Mouse (Mus musculus) hindlimb bud, embryonic 11.5 days (tissue): ENCODE results near the gene Eif4g3.
"Not testable (repeated sequence)": the region's sequence is repeated elsewhere in the genome, so short reads cannot be mapped to it uniquely, and the experiment has no call there.

Experiments used
- DNase-seq: peaks from one replicate; pipeline ENCODE4 v3.0.0-alpha.2; 2012; ENCODE audit warnings: low read depth, low spot score; ENCODE audit errors: extremely low spot score

Eif4g3 gene

DNA sequence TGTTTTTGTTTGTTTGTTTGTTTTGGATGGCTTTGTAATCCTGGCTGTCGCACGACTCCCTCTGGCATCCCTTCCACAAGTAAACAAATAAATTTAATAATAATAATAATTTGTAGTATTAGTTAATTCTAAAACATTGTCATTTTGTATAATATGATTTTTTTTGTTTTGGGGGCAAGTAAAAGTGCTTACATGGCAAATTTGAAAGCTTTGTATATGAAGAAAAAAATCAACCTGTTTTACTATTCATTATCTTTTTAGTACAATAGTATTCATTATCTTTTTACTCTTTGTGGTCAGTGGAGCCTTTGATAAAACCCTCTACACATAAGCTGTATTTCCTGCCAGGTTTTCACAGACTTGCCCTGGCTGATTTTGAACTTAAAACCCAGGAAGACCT lies 29.9 kb downstream of the Eif4g3 start:
- no peak for DNase-seq

DNA sequence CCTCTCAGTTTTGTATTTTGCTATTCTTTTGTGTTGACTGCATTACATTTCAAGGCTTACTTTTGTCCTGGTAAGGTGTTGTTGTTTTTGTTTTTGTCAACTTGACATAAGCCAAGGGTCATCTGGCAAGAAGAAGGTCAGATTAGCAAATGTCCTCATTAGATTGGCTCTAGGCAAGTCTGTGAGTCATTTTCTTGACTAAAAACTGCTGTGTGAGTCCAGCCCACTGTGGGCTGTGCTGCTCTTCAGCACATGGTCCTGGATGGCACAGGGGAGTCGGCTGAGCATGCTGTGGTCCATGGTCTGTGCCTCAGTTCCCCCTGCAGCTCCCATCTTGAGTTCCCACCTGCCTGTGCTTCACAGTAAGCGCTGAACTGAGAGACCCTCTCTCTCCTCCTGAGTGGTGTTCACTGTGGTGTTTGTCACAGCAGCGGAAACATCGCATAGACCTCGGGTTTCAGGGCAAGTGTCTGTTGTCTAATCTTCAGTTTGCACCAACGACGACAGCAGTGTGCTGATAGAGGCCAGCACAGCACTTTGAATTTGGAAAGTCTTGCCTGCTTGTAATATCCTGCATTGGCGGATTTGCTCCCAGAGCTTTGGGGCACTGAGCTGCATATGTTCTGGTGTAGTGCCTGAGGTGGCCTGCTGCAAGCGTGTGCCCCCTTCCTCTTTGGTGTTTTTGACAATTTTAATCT lies 30.7 kb downstream of the Eif4g3 start:
- DNase-seq, result no peak

DNA sequence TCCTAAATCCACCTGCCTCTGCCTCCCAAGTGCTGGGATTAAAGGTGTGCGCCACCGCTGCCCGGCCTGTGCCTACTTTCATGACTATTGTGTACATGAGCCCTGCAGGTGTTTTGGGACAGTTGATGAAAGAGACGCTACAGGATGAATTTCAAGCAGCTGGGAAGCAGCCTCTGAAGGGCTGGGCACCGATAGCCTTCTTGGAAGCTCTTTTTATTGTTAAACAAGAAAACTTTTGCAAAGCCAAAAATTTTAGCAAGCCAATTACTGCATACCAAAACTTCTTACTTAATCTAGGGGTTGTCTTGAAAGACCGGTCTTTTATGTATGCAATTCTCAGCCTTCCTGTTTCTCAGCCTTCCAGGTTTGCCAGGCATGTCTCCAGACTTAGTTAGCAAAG lies 36.3 kb downstream of the Eif4g3 start:
- DNase-seq, result no peak

DNA sequence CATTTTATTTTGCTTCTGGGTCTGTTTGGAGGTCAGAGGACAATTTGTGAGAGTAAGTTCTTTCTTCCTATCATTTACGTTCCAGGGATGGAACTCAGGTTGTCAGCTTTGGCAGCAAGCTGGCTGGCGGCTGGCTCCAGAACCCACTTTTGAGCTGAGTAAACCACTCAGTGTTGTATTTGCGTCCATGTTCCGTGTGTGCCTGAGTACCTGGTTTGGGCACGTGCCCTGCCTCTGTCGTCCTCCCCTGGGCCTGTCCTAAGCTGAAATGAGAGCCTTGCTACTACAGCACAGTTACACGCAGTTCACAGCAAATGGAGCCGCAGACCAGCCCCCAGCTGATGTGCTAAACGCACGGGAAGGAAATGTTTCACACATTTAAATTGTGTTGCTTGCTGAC lies 39.0 kb downstream of the Eif4g3 start:
- no peak for DNase-seq

DNA sequence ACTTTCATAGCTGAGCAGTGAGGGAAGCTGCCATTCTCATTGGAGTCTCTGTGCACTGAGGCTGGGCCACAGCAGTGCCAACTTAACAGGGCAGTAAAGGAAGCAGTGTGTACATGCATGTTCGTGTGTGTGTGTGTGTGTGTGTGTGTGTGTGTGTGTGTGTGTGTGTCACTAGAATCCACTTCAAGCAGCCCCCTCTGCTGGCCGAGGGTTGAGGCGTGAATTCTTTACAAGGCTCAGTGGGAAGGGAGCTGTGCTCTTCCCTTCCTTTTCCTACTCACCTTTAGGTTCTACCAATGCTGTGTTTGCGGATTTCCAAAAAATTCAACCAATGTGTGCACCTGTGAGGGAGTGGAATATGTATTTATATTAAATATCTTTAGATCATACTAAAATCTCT lies 41.0 kb downstream of the Eif4g3 start:
- DNase-seq, result no peak

DNA sequence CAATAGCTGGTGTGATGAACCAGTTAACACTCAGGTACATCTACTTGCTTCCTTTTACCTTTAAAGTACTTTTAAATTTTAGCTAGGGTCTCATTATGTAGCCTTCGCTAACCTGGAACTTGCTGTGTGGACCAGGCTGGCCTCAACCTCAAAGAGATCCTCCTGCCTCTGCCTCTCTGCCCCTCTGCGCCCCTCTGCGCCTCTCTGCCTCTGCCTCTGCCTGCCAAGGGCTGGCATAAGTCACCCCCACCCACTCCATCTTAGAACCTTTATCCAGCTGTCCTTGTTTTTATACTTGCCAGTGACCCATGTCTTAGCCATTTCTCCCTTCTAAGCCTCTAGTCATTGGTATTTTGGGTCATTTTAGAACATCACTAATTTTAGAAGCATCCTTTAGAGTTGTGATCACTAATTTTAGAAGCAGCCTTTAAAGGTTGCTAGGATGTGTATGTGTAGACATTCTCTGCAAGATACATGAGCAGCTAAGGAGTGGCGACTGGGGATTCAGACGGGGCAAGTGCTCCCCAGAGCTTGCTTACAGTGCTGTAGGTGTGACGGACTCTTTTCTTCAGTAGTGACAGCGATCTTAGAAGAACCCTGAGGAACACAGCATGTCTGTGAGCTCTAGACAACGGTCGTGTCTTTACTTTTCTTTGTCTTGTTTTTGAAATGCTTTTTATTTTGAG lies 42.8 kb downstream of the Eif4g3 start:
- no peak for DNase-seq

DNA sequence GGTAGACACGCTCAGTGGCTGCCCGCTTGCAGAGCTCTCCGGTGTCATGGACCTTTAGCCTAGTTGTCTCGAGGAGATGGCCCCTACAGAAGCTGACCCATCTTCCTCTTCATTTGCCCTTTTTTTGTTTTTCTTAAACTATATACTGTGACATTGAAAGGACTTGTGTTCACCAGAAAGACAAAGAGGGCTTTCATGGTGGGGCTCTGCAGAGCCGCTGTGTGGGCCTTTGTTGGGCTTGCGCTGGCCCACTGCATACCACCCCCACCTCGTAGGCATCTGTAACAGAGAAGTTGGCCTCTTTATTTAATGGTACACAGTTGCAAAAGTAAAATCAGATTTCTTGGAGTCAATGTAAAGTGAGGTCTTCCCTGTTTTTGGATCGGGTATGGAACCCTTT lies 44.3 kb downstream of the Eif4g3 start:
- DNase-seq, result no peak

DNA sequence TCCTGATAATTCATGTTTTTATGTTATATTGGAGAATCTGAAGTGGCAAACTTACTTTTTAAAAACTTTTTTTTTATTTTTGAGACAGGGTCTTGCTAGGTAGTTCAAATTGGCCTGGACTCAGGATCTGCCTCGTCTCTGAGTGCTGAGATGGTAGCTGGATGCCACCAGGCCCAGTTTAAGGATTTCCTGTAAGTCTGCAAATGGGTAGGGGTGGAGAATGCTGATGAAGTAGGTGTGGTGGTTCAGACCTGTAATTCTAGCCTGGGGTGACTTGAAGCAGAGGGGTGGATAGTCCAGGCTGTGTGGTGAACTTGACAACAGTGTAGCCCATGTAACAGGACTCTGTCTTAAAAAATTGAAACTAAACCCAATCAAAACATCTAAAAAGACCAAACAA lies 45.1 kb downstream of the Eif4g3 start:
- DNase-seq, result no peak

DNA sequence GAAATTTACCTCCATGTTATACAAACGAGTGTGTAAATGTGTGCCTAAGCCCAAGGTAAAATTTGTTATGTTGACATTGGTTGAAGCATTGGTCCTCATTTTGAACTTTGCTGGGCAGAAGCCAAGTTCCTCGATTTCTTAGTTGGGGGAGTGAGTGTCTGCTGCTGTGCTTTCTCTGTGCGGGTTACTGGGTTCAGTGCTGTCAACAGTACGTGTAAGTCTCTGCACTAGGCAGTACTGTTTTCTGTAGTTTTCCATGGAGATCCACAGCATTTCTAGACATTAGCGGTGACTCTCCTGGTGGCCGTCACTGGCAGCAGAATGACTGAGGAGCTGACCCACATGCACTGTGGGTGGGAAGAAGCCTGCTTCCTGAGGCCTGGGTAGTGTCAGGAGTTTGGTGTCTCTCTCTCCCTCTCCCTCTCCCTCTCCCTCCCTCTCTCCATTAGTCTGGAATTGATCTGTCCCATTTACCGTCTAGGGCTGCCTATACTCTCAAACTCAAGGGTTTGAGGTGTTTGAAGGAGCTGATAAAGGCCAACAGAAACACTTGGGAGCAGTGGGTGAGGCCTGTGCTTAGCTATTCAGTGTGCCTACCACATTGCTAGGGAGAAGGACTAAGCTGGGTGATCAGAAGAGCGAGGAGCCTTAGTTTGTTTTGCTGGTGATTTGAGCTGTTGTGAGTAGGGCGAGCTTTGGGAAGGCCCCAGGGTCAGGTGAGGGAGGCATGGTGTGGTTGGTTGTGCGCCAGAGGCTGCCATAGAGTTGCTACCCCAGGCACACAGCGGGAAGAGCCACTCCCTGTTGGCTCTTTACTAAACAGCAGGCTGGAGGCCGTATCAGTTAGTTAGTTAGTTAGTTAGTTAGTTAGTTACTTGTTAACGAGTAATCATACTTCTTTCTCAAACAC lies 45.8 kb downstream of the Eif4g3 start:
- no peak for DNase-seq

DNA sequence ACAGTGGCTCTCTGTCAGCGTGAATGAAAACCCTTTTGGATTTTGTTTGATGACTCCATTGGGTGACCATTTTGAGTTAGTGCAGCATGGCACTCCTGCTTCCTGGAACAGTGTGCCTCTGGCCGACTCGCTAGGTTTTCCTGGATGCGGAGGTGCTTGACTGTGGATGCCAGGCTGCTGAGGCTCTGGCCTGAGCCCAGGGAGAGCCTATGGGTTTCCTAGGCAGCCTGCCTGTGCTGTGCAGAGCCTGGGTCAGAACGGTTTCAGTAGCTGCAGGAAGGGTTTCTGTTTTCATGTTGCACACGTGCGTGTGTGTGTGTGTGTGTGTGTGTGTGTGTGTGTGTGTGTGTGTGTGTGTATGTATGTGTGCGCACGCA lies 46.4 kb downstream of the Eif4g3 start:
- no peak for DNase-seq

DNA sequence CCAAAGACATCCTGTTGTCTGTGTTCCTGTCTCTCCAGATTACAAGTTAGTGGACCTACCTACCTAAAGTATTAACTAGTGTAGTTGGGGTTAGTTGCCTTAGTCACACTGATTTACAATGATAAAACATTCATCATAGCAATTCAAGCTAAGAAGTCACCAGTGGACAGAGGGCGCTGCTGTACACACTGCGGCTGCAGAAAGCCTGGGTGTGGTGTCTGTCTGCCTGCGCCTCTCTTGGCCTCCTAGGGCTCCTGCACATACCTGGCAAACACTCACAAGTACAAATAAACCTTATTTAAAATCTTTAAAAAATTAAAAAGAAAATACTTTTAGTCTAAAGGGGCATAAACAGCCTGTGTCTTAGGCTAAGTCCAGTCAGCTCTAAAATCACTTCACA lies 47.8 kb downstream of the Eif4g3 start:
- no peak for DNase-seq

DNA sequence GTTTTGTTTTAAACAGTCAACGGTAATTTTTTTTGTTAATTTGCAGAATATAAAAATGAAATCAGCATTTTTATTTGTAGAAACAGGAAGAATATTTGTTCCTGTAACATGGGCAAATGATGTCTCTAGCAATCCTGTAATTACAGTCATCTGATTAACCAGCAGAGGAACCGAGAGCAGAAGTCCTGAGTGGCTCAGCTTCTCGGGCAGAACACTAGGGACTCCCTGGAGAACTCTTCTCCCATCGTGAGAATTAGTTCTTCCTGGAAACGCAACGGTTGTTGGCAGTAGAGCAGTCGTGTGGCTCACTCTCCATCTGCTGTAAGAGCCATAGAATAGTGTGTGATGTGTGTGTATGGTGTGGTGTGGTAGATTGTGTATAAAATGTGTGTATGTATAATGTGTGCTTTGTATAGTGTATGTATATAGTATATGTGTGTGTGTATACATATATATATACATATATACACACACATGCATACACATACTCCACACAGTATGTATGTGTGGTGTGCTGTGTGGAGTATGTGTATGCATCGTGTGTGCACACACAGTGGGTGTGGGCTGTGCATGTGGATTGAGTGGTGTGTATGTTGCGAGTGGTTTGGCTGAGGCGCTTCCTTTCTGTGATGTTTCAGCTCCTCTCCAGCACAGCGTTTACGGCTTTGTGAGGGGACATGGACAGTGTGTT lies 48.9 kb downstream of the Eif4g3 start:
- no peak for DNase-seq

DNA sequence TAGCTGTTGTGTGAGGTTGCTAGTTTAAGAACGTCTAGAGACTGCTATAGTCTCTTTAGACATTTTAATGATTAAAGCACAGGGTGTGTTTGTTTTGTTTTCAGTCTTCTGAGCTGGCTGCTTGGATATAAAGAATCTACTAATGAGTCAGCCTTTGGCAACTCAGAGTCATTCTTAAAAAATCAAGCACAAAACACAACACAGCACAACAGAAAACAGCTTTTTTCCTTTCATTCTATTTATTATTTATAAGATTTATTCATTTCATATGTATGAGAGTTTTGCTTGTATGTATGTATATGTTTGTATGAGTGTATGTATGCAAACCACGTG lies 49.4 kb downstream of the Eif4g3 start:
- DNase-seq, result no peak

DNA sequence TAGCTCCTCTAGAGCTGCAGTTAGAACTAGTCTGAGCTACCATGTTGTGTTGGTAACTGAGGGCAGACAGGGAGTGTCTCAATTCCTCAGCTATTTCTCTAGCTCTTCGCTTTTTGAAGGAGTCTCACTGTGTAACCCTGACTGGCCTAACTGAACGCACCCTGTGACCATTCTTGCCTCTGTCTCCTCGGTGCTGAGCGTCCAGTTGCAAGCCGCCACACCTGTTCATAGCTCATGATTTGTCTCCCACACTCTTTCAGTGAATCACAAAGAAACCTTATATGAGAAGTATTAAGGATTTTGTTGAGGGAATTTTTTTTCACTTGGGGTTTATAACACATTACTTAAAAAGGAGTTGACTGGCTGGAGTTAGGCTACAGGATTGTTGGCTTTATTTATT lies 49.8 kb downstream of the Eif4g3 start:
- no peak for DNase-seq

DNA sequence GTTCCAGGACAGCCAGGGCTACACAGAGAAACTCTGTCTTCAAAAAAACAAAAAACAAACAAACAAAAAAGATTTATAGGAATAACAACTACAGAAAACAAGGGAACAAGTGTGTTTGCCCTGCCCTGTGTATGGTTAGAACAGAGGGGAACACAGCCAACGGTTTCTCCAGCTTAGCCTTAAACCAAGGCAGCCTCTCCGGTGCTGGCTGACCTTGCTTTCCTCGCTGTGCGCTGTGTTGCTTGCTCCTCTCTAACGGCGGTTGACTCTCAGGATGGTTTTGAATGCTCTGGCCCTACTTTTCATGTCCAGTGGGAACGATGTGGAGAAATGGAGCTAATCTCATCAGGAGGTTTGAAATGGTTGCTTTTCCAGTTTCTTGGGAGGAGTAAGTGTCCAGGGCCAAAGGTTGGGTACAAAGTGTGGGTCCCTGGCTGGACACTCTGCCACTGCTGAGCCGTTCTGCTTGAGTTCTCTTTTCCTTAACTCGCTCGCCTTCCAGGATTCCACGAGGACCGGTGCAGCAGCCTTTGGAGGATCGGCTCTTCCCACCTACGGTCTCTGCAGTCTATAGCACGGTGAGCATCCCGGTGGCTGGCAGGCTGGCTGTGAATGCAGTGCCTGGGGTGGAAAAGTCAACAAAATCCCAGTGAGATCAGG lies 52.1 kb downstream of the Eif4g3 start:
- DNase-seq, result no peak

DNA sequence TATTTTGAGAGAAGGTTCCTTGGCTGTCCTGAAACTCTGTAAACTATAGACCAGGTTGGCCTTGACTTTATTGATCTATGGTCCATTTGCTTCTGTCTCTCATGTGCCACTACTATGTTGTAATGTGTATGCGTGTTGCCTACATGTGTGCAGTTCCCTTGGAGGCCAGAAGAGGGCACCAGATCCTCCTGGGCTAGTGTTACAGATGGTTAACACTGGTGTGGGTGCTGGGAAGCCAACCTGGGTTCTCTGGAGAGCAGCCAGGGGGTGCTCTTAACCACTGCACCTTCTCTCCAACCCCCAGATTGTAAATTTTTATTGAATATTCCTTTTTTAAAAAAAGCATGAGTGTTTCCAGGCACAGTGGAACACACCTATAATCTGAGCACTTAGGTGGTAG lies 53.0 kb downstream of the Eif4g3 start:
- no peak for DNase-seq

DNA sequence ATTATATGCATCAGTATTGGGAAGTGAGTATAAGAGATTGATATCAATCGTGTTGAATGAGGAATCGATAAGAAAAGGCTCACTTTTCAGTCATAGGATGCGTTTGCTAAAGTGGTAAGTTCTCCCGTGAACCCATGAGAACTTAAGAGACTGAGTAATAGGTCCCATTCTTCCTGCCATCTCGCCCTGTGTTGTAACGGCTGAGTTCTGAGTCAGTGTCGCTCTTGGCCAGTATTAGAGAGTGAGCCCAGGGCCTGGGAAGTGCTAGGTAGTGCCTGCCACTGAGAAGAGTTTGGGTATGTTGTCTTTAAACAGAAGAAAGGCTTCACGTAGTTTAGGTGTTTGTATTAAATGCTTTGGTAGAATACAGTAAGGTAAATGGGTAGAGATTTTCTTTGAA lies 53.5 kb downstream of the Eif4g3 start:
- no peak for DNase-seq

DNA sequence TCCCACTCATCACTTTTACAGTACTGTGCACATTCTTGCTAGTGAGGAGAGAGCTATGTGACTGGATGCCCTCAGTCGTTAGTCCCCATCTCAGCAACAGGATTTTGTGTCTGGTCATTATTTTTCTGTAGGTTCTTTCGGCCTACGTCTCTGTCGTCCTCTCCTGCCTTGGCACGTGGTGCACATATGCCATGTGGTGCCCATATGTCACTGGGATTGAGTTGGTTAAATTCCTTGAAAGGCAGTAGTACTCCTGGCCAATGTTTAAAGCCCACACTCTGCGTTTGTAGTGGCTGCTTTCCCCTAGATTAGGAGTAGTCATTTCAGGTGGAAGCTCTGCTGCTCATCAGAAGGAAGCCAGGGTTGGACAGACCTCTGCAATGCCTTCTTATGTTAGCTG lies 56.7 kb downstream of the Eif4g3 start:
- DNase-seq, result no peak

DNA sequence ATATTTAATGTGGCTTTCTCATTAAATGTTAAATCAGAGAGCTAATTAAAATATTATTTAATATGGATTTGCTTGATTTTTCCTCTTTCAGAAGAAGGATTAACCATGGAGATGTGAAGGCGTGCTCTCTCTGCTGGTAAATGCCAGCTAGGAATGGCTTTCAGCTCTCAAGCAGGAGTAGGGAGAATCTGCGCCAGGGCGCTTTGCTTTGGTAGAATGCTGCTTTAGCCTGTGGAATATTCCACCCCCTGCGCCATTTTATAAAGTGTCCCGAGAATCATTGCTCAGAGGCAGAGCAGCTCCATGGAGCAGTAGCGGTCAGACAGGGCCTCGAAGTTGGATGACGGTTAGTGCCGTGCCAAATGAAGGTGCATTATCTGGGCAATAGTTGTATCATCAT lies 58.7 kb downstream of the Eif4g3 start:
- no peak for DNase-seq

DNA sequence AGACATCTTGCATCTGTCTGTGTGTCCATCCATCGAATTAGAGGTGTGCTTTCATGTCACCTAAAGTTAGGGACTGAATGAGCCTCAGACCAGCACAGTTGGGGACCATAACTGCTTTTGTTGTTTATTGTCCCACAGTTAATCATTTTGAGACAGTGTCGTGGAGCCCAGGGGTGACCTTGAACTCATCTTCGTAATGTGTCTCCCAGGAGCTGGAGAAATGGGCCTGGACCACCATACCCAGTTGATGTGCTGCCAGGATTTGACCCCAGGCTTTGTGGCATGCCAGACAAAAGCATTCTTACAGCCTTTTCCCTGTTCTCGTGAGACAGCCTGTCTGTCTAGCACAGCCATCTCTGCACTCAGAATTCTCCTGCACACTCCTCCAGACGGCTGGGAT lies 63.8 kb downstream of the Eif4g3 start:
- no peak for DNase-seq

DNA sequence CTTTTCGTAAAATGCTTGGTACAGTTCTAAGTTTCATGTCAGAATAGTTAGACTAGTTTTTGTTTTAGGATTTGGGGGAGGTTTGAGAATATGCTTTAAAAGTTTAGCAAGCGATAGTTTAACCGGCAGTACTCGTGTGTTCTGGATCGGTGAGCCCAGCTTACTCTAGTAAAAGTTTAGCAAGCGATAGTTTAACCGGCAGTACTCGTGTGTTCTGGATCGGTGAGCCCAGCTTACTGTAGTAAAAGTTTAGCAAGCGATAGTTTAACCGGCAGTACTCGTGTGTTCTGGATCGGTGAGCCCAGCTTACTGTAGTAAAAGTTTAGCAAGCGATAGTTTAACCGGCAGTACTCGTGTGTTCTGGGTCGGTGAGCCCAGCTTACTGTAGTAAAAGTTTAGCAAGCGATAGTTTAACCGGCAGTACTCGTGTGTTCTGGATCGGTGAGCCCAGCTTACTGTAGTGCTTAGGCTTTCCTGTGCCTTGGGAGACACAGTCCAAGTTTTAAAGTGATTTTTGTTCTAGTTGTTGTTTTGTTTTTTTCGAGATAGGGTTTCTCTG lies 64.5 kb downstream of the Eif4g3 start:
- not testable (repeated sequence) for DNase-seq
